Mouse (Mus musculus): ENCODE results near the gene Notch2. TPM values are rescaled to one million over a fixed set of nuclear protein-coding genes. Genes with fewer than 3 reads are reported as not detected.

Notch2 gene
- polyA plus RNA-seq, 1 experiment, result 16.3 TPM

DNA sequence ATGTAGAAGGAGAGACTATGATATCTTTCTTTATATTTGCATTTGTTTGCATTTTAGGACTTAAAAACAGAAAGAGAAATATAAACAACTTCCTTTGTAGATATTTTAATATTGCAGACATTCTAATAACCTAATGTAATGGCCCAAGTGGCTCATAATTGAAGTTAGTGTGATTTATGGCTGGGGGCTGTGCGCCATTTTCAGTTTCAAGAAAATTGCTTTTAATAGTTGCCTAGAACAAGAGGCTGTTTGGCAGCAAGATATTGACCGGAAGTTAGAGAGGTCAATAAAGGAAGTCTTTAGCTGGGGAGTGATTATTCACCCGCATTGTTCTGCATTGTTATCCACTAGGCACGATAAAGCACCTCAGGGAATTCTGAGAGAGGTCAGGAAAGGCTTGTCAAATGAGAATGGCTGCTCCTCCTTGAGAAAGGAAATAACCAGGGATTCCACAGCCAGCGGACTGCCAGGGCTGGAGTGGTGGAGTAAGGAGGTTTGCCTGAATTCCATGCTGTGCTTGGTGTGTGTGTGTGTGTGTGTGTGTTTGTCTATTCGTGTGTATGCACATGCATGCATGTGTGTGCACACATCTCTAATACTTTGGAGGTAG lies 61.4 kb downstream of the Notch2 start:
- WGBS, result 61% methylated on average over 6 of the region's 6 CpGs
- DNase-seq, result peak; percentile 74

DNA sequence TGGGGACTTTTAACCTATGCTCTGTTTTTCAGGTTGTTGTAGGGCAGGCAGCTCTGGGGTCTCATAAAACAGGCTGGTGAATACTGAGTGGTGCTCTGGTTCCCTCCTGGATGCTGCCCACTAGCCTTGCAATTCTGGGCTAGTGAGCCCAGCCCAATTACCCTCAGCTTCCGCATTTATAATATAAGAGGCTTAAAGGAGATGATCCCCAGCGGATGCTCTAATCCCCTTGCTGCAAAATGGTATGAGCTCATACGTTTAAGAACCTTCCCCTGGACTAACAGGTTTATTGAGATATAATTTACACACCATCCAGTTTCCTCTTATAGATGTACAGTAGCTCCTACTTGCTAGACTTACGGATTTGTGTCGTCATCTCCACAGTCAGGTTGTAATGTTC lies 64.5 kb downstream of the Notch2 start:
- H3K27ac ChIP-seq (ENCODE audit: insufficient read depth, low read depth, low read length), result no peak overlapping the region
- H3K4me3 ChIP-seq (ENCODE audit: insufficient read depth, low read depth, low read length), result no peak overlapping the region
- H3K27me3 ChIP-seq (replicated peaks; ENCODE audit: control insufficient read depth, insufficient read depth, low read length), result no peaks in the 10 kb centered on the region
- H3K4me1 ChIP-seq (ENCODE audit: control insufficient read depth, insufficient read depth, low read length), result no peaks in the 10 kb centered on the region
- TF ChIP-seq POLR2A (IDR thresholded peaks at IDR 0.05; ENCODE audit: low read depth, low read length) (no peak), CTCF (conservative IDR thresholded peaks at IDR 0.05; ENCODE audit: insufficient read depth, insufficient read length, low read depth, low read length) (no peak)
- DNase-seq, result no peak
- WGBS, result 96% methylated on average over 5 of the region's 5 CpGs
- H3K36me3 ChIP-seq (ENCODE audit: control insufficient read depth, insufficient read depth, low read length), result no peaks in the 10 kb centered on the region; the same call in 1 of the 2 replicates

More for the DNA sequence above, 61.4 kb downstream of the Notch2 start:
- no peaks in the 10 kb centered on the region for H3K4me1 ChIP-seq (ENCODE audit: control insufficient read depth, insufficient read depth, low read length)
- no peaks in the 10 kb centered on the region for H3K27me3 ChIP-seq (replicated peaks; ENCODE audit: control insufficient read depth, insufficient read depth, low read length)
- TF ChIP-seq CTCF (conservative IDR thresholded peaks at IDR 0.05; ENCODE audit: insufficient read depth, insufficient read length, low read depth, low read length) (no peak), POLR2A (IDR thresholded peaks at IDR 0.05; ENCODE audit: low read depth, low read length) (no peak)
- H3K27ac ChIP-seq (ENCODE audit: insufficient read depth, low read depth, low read length), result no peak overlapping the region
- H3K4me3 ChIP-seq (ENCODE audit: insufficient read depth, low read depth, low read length), result no peak overlapping the region
- H3K36me3 ChIP-seq (ENCODE audit: control insufficient read depth, insufficient read depth, low read length), result no peaks in the 10 kb centered on the region; the same call in 1 of the 2 replicates

DNA sequence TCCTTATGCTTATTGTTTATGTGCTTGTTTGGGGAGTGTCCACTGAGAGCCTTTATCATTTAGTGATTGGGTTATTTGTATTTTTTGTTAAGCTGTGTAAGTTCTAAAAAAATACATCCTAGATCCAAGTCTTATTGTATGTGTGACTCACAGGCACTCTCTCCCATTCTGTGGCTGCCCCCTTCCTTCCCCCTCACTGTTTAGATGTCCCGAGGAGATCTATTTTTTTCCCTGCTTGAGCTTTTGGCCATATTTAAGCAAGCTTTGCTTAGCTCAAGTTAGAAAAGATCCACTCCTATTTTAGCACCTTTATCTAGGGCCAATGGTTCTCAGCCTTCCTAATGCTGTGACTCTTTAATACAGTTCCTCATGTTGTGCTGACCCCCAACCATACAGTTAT lies 65.5 kb downstream of the Notch2 start:
- 81% methylated on average over 1 of the region's 1 CpGs for WGBS
- TF ChIP-seq CTCF (conservative IDR thresholded peaks at IDR 0.05; ENCODE audit: insufficient read depth, insufficient read length, low read depth, low read length) (no peak), POLR2A (IDR thresholded peaks at IDR 0.05; ENCODE audit: low read depth, low read length) (no peak)
- Histone ChIP-seq H3K36me3 (ENCODE audit: control insufficient read depth, insufficient read depth, low read length) (no peaks in the 10 kb centered on the region), H3K27me3 (replicated peaks; ENCODE audit: control insufficient read depth, insufficient read depth, low read length) (no peaks in the 10 kb centered on the region), H3K4me1 (ENCODE audit: control insufficient read depth, insufficient read depth, low read length) (no peaks in the 10 kb centered on the region), H3K4me3 (ENCODE audit: insufficient read depth, low read depth, low read length) (no peak overlapping the region), H3K27ac (ENCODE audit: insufficient read depth, low read depth, low read length) (no peak overlapping the region)
- DNase-seq, result no peak

DNA sequence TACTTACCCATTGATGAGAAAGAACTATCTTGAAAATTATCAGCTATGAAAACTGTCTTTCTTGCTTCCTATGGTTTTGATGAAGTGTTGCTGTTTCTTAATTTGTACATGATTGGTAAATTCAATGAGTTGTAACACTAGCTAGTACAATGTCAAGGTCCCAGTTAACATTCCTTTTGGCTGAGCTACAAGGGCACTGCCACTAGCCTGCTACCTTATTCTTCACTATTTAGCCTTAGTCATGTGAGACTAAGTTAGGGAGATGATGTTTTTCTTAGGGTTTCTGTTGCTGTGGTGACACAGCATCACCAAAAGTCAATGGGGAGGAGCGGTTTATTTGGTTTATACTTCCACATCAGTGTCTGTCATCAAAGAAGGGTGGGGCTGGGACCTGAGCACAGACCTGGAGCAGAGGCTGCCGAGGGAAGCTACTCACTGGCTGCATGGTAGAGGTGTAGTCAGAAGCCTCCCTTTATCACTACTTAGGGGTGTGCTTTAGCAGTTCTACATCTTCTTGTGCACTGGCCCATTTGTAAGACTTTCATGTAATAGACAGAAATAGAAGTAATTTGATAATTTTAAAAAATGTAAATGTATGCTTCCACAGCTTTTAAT lies 66.4 kb downstream of the Notch2 start:
- WGBS, result 90% methylated on average over 2 of the region's 2 CpGs
- DNase-seq, result no peak
- no peaks in the 10 kb centered on the region for H3K27me3 ChIP-seq (replicated peaks; ENCODE audit: control insufficient read depth, insufficient read depth, low read length)
- H3K36me3 ChIP-seq (ENCODE audit: control insufficient read depth, insufficient read depth, low read length), result no peaks in the 10 kb centered on the region
- no peak overlapping the region for H3K4me3 ChIP-seq (ENCODE audit: insufficient read depth, low read depth, low read length)
- no peak for TF ChIP-seq POLR2A (IDR thresholded peaks at IDR 0.05; ENCODE audit: low read depth, low read length)
- H3K4me1 ChIP-seq (ENCODE audit: control insufficient read depth, insufficient read depth, low read length), result no peaks in the 10 kb centered on the region
- no peak overlapping the region for H3K27ac ChIP-seq (ENCODE audit: insufficient read depth, low read depth, low read length)

DNA sequence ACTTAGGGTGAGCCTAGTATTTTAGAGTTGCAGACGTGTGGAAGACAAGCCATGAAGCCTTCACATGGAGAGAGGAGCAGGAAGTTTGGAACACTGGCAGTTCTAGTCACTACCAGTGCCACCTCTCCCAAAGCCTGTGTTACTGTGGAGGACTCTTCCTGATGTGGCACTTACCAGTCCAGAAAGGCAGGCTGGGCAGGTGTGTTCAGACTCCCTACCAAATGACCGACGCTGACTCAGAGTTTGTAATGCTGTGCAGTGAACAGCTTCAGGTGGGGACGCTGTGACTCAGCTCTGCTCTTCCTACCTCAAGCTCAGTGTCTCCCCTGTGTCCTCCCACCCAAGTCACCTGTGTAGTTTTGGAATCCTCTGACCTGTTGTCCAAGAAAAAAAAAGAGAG lies 67.3 kb downstream of the Notch2 start:
- H3K27me3 ChIP-seq (replicated peaks; ENCODE audit: control insufficient read depth, insufficient read depth, low read length), result no peaks in the 10 kb centered on the region
- no peak overlapping the region for H3K27ac ChIP-seq (ENCODE audit: insufficient read depth, low read depth, low read length)
- DNase-seq, result no peak
- H3K4me3 ChIP-seq (ENCODE audit: insufficient read depth, low read depth, low read length), result no peak overlapping the region
- 79% methylated on average over 4 of the region's 4 CpGs for WGBS
- H3K4me1 ChIP-seq (ENCODE audit: control insufficient read depth, insufficient read depth, low read length), result no peaks in the 10 kb centered on the region
- TF ChIP-seq POLR2A (IDR thresholded peaks at IDR 0.05; ENCODE audit: low read depth, low read length) (no peak), CTCF (conservative IDR thresholded peaks at IDR 0.05; ENCODE audit: insufficient read depth, insufficient read length, low read depth, low read length) (no peak)
- no peaks in the 10 kb centered on the region for H3K36me3 ChIP-seq (ENCODE audit: control insufficient read depth, insufficient read depth, low read length)

DNA sequence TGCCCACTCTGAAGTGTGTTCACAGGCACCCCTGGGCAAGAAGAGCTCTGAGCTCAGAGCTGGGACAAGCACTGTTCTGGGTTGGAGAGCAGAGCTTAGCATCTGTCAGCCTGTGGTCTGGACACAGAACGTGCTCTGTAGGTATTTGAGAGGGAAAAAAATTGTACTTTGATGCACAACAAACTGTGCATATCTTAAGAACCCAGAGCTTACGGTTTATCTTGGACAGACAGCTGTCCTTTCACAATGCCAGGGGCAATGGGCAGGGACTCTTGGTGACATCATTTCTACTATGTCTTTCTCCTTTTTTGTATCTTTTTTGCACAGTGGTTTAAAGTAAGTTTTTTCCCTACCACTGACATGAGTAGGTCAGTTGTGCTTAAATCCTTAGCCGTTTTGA lies 68.9 kb downstream of the Notch2 start:
- TF ChIP-seq POLR2A (IDR thresholded peaks at IDR 0.05; ENCODE audit: low read depth, low read length) (no peak), CTCF (conservative IDR thresholded peaks at IDR 0.05; ENCODE audit: insufficient read depth, insufficient read length, low read depth, low read length) (no peak)
- Histone ChIP-seq H3K36me3 (ENCODE audit: control insufficient read depth, insufficient read depth, low read length) (no peaks in the 10 kb centered on the region), H3K27ac (ENCODE audit: insufficient read depth, low read depth, low read length) (no peak overlapping the region), H3K4me3 (ENCODE audit: insufficient read depth, low read depth, low read length) (no peak overlapping the region), H3K4me1 (ENCODE audit: control insufficient read depth, insufficient read depth, low read length) (no peaks in the 10 kb centered on the region), H3K27me3 (replicated peaks; ENCODE audit: control insufficient read depth, insufficient read depth, low read length) (no peaks in the 10 kb centered on the region)
- WGBS, result 81% methylated on average over 3 of the region's 3 CpGs
- DNase-seq, result no peak

DNA sequence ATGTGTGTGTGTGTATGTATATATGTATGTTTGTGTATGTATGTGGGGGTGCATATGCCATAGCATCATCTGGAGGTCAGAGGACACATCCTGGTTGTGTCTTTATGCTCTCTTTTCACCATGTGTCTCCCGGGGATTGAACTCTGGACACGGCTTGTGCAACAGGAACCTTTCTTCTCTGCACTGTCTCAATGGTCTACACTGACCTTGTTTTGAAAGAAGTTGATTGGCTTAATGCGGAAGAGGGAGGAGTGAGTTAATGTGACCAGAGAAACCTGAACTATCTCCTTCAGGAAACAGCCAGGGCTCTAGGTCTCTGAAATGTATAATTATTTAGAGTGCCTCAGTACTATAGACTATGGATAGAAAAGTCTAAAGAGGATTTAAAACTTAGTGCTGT lies 69.6 kb downstream of the Notch2 start:
- WGBS, result 61% methylated on average over 3 of the region's 3 CpGs
- peak; percentile 25 for DNase-seq
- no peaks in the 10 kb centered on the region for H3K4me1 ChIP-seq (ENCODE audit: control insufficient read depth, insufficient read depth, low read length)
- H3K27ac ChIP-seq (ENCODE audit: insufficient read depth, low read depth, low read length), result no peak overlapping the region
- no peak overlapping the region for H3K4me3 ChIP-seq (ENCODE audit: insufficient read depth, low read depth, low read length)
- H3K27me3 ChIP-seq (replicated peaks; ENCODE audit: control insufficient read depth, insufficient read depth, low read length), result no peaks in the 10 kb centered on the region
- no peaks in the 10 kb centered on the region for H3K36me3 ChIP-seq (ENCODE audit: control insufficient read depth, insufficient read depth, low read length)
- no peak for TF ChIP-seq CTCF (conservative IDR thresholded peaks at IDR 0.05; ENCODE audit: insufficient read depth, insufficient read length, low read depth, low read length)
- TF ChIP-seq POLR2A (IDR thresholded peaks at IDR 0.05; ENCODE audit: low read depth, low read length), result no peak

All from kidney, adult 2 months (tissue).